Mouse (Mus musculus): ENCODE data around the gene Klrk1. TPM values are rescaled to one million over a fixed set of nuclear protein-coding genes. Genes with fewer than 3 reads are reported as not detected.

The Klrk1 gene
- polyA plus RNA-seq, 1 experiment: not detected

DNA sequence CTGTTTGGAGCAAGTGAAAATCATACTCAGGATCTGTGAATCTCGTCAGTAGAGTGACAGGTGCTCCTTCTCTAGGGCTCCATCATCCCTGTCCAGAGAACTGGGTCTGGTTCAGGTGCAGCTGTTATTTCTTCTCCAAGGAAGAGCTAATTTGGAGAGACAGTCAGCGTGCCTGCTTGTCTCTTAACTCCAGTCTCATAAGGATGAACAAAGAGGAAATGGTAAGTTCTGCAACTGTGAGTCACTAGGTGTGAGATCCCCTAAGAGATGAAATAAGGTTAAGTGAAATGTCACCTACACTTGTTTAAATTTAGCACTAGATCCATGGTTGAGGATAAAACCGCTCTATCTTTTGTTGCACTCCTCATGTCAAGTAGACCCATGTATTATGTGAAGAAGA is 40.6 kb downstream of the Klrk1 start:
- TF ChIP-seq CTCF (IDR thresholded peaks at IDR 0.05; ENCODE audit: extremely low read depth, insufficient read length, insufficient replicate concordance, low read depth, low read length) (no peak), POLR2A (IDR thresholded peaks at IDR 0.05; ENCODE audit: low read depth, low read length) (no peak)
- Histone ChIP-seq H3K36me3 (ENCODE audit: control insufficient read depth, insufficient read depth, low read length) (no peaks in the 10 kb centered on the region), H3K27me3 (ENCODE audit: control insufficient read depth, insufficient read depth, low read length) (no peaks in the 10 kb centered on the region; the same call in 1 of the 2 replicates), H3K4me3 (ENCODE audit: low read depth, low read length) (no peak overlapping the region), H3K4me1 (ENCODE audit: control insufficient read depth, insufficient read depth, insufficient read length, low read length) (no peaks in the 10 kb centered on the region), H3K27ac (ENCODE audit: insufficient read depth, low read depth, low read length) (no peak overlapping the region)
- 67% methylated on average over 3 of the region's 3 CpGs for WGBS

GRCm38 (mm10) chr6:129581896-129582295 is 41.8 kb downstream of the Klrk1 start:
- Histone ChIP-seq H3K27me3 (ENCODE audit: control insufficient read depth, insufficient read depth, low read length) (no peaks in the 10 kb centered on the region; the same call in 1 of the 2 replicates), H3K4me3 (ENCODE audit: low read depth, low read length) (no peak overlapping the region), H3K36me3 (ENCODE audit: control insufficient read depth, insufficient read depth, low read length) (no peaks in the 10 kb centered on the region), H3K27ac (ENCODE audit: insufficient read depth, low read depth, low read length) (no peak overlapping the region), H3K4me1 (ENCODE audit: control insufficient read depth, insufficient read depth, insufficient read length, low read length) (no peaks in the 10 kb centered on the region)
- TF ChIP-seq CTCF (IDR thresholded peaks at IDR 0.05; ENCODE audit: extremely low read depth, insufficient read length, insufficient replicate concordance, low read depth, low read length): no peak
- TF ChIP-seq POLR2A (IDR thresholded peaks at IDR 0.05; ENCODE audit: low read depth, low read length): no peak
- 64% methylated on average over 4 of the region's 4 CpGs for WGBS

DNA sequence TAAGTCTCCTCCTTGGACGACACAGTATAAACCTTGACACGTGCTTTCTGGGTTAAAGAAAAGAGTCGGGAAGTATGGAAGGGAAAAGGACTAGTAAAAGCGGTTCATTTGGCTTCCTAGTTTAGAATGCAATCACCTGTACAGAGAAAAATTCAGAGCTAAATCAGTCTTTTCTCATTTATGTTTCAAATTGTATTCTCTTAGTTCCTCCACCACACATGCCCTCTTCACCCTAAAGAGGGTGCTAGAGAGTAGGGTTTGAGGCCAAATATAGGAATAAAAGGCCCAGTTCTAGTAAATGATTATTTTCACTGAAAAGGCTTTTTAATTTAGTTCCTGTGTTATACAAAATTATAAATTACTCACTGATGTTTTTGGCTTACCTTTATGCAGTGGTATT is 42.4 kb downstream of the Klrk1 start:
- Histone ChIP-seq H3K27ac (ENCODE audit: insufficient read depth, low read depth, low read length) (no peak overlapping the region), H3K27me3 (ENCODE audit: control insufficient read depth, insufficient read depth, low read length) (no peaks in the 10 kb centered on the region; the same call in 1 of the 2 replicates), H3K4me3 (ENCODE audit: low read depth, low read length) (no peak overlapping the region), H3K4me1 (ENCODE audit: control insufficient read depth, insufficient read depth, insufficient read length, low read length) (no peaks in the 10 kb centered on the region), H3K36me3 (ENCODE audit: control insufficient read depth, insufficient read depth, low read length) (no peaks in the 10 kb centered on the region)
- 53% methylated on average over 4 of the region's 4 CpGs for WGBS
- no peak for TF ChIP-seq POLR2A (IDR thresholded peaks at IDR 0.05; ENCODE audit: low read depth, low read length)

- Histone ChIP-seq H3K27ac (ENCODE audit: insufficient read depth, low read depth, low read length) (no peak within 1 kb of the TSS), H3K36me3 (ENCODE audit: control insufficient read depth, insufficient read depth, low read length) (no peaks in the 10 kb centered on the region), H3K4me3 (ENCODE audit: low read depth, low read length) (no peak within 1 kb of the TSS), H3K4me1 (ENCODE audit: control insufficient read depth, insufficient read depth, insufficient read length, low read length) (no peaks in the 10 kb centered on the region), H3K27me3 (ENCODE audit: control insufficient read depth, insufficient read depth, low read length) (no peaks in the 10 kb centered on the region; the same call in none of the 2 replicates)
- WGBS: 89% methylated on average over 8 of the region's 8 CpGs
- TF ChIP-seq POLR2A (IDR thresholded peaks at IDR 0.05; ENCODE audit: low read depth, low read length) (no peak), CTCF (IDR thresholded peaks at IDR 0.05; ENCODE audit: extremely low read depth, insufficient read length, insufficient replicate concordance, low read depth, low read length) (no peak)
These were observed 46.1 kb downstream of the Klrk1 start, which contains the start of gene Klre1 for GRCm38 (mm10) chr6:129577605-129578004. Gene Klre1, plus strand, starts transcription at chr6:129577905.

GRCm38 (mm10) chr6:129575315-129575714 is 48.3 kb downstream of the Klrk1 start:
- Histone ChIP-seq H3K27me3 (ENCODE audit: control insufficient read depth, insufficient read depth, low read length) (no peaks in the 10 kb centered on the region; the same call in none of the 2 replicates), H3K4me3 (ENCODE audit: low read depth, low read length) (no peak overlapping the region), H3K4me1 (ENCODE audit: control insufficient read depth, insufficient read depth, insufficient read length, low read length) (no peaks in the 10 kb centered on the region), H3K36me3 (ENCODE audit: control insufficient read depth, insufficient read depth, low read length) (no peaks in the 10 kb centered on the region), H3K27ac (ENCODE audit: insufficient read depth, low read depth, low read length) (no peak overlapping the region)
- no peak for TF ChIP-seq CTCF (IDR thresholded peaks at IDR 0.05; ENCODE audit: extremely low read depth, insufficient read length, insufficient replicate concordance, low read depth, low read length)
- no peak for TF ChIP-seq POLR2A (IDR thresholded peaks at IDR 0.05; ENCODE audit: low read depth, low read length)
- WGBS: 1% methylated on average over 2 of the region's 2 CpGs

- H3K36me3 ChIP-seq (ENCODE audit: control insufficient read depth, insufficient read depth, low read length): no peaks in the 10 kb centered on the region
- H3K4me1 ChIP-seq (ENCODE audit: control insufficient read depth, insufficient read depth, insufficient read length, low read length): no peaks in the 10 kb centered on the region
- 70% methylated on average over 2 of the region's 2 CpGs for WGBS
These were observed 58.4 kb downstream of the Klrk1 start for GRCm38 (mm10) chr6:129565257-129565656.

More at GRCm38 (mm10) chr6:129565257-129565656, 58.4 kb downstream of the Klrk1 start:
- Histone ChIP-seq H3K4me3 (ENCODE audit: low read depth, low read length) (no peak overlapping the region), H3K27me3 (ENCODE audit: control insufficient read depth, insufficient read depth, low read length) (no peaks in the 10 kb centered on the region), H3K27ac (ENCODE audit: insufficient read depth, low read depth, low read length) (no peak overlapping the region)
- TF ChIP-seq CTCF (IDR thresholded peaks at IDR 0.05; ENCODE audit: extremely low read depth, insufficient read length, insufficient replicate concordance, low read depth, low read length): no peak
- TF ChIP-seq POLR2A (IDR thresholded peaks at IDR 0.05; ENCODE audit: low read depth, low read length): no peak

Other genes starting within 250 kb of the Klrk1 start
- gene Clec12b, start 238.0 kb downstream of the Klrk1 start, polyA plus RNA-seq (2012; rRNA removed): not detected in 2 replicates
- gene Clec1b, start 226.6 kb downstream of the Klrk1 start, polyA plus RNA-seq (2012; rRNA removed): 0.23 TPM in 1 of 2 replicates, not detected in the other
- 0.22 and 0.47 TPM in 2 replicates for gene Clec9a, start 215.0 kb downstream of the Klrk1 start, polyA plus RNA-seq (2012; rRNA removed)
- gene Clec1a, start 171.9 kb downstream of the Klrk1 start, polyA plus RNA-seq (2012; rRNA removed): 0.24 and 0.25 TPM in 2 replicates
- gene Olr1, start 116.7 kb downstream of the Klrk1 start, polyA plus RNA-seq (2012; rRNA removed): not detected in 2 replicates
- gene Tmem52b, start 111.3 kb downstream of the Klrk1 start, polyA plus RNA-seq (2012; rRNA removed): not detected in 2 replicates
- gene Gabarapl1, start 90.7 kb downstream of the Klrk1 start, polyA plus RNA-seq (2012; rRNA removed): 6.7 and 13.5 TPM in 2 replicates
- 0.09 TPM in 1 of 2 replicates, not detected in the other for gene Klre1, start 46.0 kb downstream of the Klrk1 start, polyA plus RNA-seq (2012; rRNA removed)
- gene Klrd1, start 32.1 kb downstream of the Klrk1 start, polyA plus RNA-seq (2012; rRNA removed): 0.23 TPM in 1 of 2 replicates, not detected in the other
- gene Klrc3, start 19.5 kb upstream of the Klrk1 start, polyA plus RNA-seq (2012; rRNA removed): not detected in 2 replicates
- not detected in 2 replicates for gene Klrc2, start 36.8 kb upstream of the Klrk1 start, polyA plus RNA-seq (2012; rRNA removed)
- not detected in 2 replicates for gene Klrc1, start 55.1 kb upstream of the Klrk1 start, polyA plus RNA-seq (2012; rRNA removed)
- gene Klri1, start 93.3 kb upstream of the Klrk1 start, polyA plus RNA-seq (2012; rRNA removed): not detected in 2 replicates
- not detected in 2 replicates for gene Klri2, start 116.6 kb upstream of the Klrk1 start, polyA plus RNA-seq (2012; rRNA removed)
- not detected in 2 replicates for gene Gm156, start 160.4 kb upstream of the Klrk1 start, polyA plus RNA-seq (2012; rRNA removed)
- not detected in 2 replicates for gene Gm17631, start 238.8 kb upstream of the Klrk1 start, polyA plus RNA-seq (2012; rRNA removed)